Mouse (Mus musculus) cortical plate, adult 2 months (tissue): ENCODE measurements around the gene Morn5. TPM values are rescaled to one million over a fixed set of nuclear protein-coding genes. Genes with fewer than 3 reads are reported as not detected.

Source experiments
- H3K27ac ChIP-seq: fragments of 200-500 bp; 2 replicates; pipeline ENCODE4 v1.5.1; 2012; ENCODE audit warnings: low read length, control low read depth, inconsistent platforms; ENCODE audit not compliant: insufficient read depth
- H3K4me1 ChIP-seq: fragments of 200-500 bp; 2 replicates; pipeline ENCODE4 v1.6.1; 2011; ENCODE audit warnings: low read length; ENCODE audit not compliant: control insufficient read depth, insufficient read depth
- H3K4me3 ChIP-seq: fragments of 200-500 bp; 2 replicates; pipeline ENCODE4 v1.5.1; 2011; ENCODE audit warnings: mild to moderate bottlenecking, low read length, control low read depth; ENCODE audit not compliant: insufficient read depth
- CTCF ChIP-seq: fragments of 200-500 bp; IDR thresholded peaks from 2 replicates; pipeline ENCODE4 v1.5.1; 2011; ENCODE audit warnings: mild to moderate bottlenecking, control low read depth, low read length; ENCODE audit not compliant: insufficient read depth; ENCODE audit errors: extremely low read depth
- POLR2A ChIP-seq: fragments of 200-500 bp; IDR thresholded peaks from 2 replicates; pipeline ENCODE4 v1.6.1; 2011; ENCODE audit warnings: mild to moderate bottlenecking, low read length, control low read depth; ENCODE audit not compliant: insufficient read depth; ENCODE audit errors: extremely low read depth
- polyA plus RNA-seq: library from polyadenylated mRNA; depleted of rRNA; stranded (reverse); fragments of >200 nt; gene quantifications from 2 replicates; pipeline ENCODE4 v1.2.3, GENCODE M21; 2012

The Morn5 gene
- polyA plus RNA-seq, 1 experiment: 2.2 TPM

- H3K27ac ChIP-seq: no peak overlapping the region
- no peak overlapping the region for H3K4me3 ChIP-seq
- no peaks in the 10 kb centered on the region for H3K4me1 ChIP-seq
- TF ChIP-seq POLR2A (no peak), CTCF (no peak)
These were observed 7.0 kb downstream of the Morn5 start for GRCm38 (mm10) chr2:36056248-36056647.

DNA sequence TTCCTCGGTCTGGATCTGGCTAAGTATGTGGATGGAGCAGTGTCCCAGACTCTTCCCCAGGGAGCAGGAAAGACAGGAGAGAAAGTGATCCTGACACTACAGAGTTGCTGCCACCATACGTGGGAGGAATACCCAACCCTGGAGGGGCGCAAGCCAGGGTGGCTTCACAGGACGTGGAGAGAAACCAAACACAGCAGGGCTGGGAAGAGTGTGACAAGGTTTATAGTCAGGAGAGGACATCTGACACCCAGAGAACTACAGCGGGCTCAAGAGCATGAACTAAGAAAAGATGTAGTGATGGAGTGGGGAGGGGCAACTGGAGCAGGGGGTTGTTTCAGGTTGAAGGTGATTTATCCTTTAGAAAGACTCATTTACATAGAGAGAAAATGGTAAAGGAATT is 12.2 kb downstream of the Morn5 start:
- no peak overlapping the region for H3K27ac ChIP-seq
- no peaks in the 10 kb centered on the region for H3K4me1 ChIP-seq
- TF ChIP-seq CTCF (no peak), POLR2A (no peak)
- no peak overlapping the region for H3K4me3 ChIP-seq

- TF ChIP-seq CTCF: no peak
- no peak for TF ChIP-seq POLR2A
- Histone ChIP-seq H3K4me3 (no peak overlapping the region), H3K27ac (no peak overlapping the region), H3K4me1 (no peaks in the 10 kb centered on the region)
These were observed 17.9 kb downstream of the Morn5 start for GRCm38 (mm10) chr2:36067132-36067531.

DNA sequence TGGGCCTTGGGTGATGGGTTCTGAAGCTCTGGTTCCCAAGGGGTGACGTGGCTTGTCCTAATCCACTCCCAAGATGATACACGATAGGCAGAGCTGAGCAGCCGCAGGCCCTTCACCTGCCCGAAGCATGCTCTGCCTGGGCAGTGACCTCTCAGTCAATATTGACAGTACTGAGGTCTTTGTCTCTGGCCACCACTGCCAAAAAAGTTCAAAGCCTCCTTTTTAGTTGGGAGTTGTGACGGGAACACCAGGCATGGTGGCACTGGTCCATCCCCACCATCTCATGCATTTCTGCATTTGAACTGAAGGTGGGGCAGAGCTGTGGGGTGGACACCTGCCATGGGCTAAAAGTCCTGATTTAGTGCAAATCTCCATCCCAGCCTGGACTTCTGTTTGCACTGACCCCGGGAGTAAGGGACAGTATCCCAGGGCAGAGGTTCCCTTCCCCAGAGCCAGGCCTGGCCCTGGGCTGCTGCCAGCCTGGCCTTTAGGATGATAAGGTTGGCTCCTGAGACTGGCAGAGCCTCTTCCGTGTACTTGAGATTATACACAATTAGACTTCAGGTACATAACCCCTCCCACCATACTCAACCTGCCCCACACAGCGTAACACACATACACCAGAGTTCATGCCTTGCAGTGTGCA is 22.5 kb downstream of the Morn5 start:
- Histone ChIP-seq H3K4me1 (no peaks in the 10 kb centered on the region), H3K4me3 (no peak overlapping the region)
- TF ChIP-seq POLR2A (no peak), CTCF (no peak)

GRCm38 (mm10) chr2:36073781-36074180 is 24.5 kb downstream of the Morn5 start:
- Histone ChIP-seq H3K27ac (no peak overlapping the region), H3K4me1 (no peaks in the 10 kb centered on the region), H3K4me3 (no peak overlapping the region)
- TF ChIP-seq POLR2A (no peak), CTCF (no peak)

More for the DNA sequence above, 22.5 kb downstream of the Morn5 start:
- no peak overlapping the region for H3K27ac ChIP-seq

GRCm38 (mm10) chr2:36075210-36075609 is 26.0 kb downstream of the Morn5 start:
- no peaks in the 10 kb centered on the region for H3K4me1 ChIP-seq
- H3K4me3 ChIP-seq: no peak overlapping the region
- no peak for TF ChIP-seq POLR2A
- TF ChIP-seq CTCF: no peak

DNA sequence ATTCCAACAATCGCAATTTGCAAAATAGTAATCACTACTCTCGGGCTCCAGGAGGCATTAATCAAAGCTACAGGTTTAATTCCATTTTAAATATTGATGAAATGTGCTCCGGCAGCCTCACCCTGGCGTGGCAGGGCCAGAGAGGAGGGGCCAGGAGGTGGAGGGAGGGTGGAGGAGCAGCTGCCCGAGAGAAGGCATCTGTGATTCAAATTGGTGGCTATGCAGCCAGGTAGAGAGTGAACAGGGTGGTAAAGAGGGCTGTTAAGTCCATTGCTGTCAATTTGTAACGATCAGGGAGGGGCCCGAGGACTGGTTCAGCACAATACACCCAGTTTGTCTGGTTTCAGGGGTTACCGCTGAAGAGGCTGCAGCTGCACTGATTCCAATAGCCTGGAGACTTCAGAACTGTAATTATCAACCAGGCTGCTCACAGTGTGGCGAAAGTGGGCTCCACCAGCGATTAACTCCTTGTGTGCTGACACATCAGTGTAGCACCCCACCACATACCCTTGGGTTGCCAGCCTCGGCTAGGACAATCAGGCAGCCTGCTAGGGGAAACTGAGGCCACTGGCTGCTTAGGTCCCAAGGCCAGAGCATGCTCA is 28.0 kb downstream of the Morn5 start:
- Histone ChIP-seq H3K27ac (no peak overlapping the region), H3K4me3 (no peak overlapping the region), H3K4me1 (no peaks in the 10 kb centered on the region)
- TF ChIP-seq POLR2A (no peak), CTCF (no peak)

More at GRCm38 (mm10) chr2:36075210-36075609, 26.0 kb downstream of the Morn5 start:
- H3K27ac ChIP-seq: no peak overlapping the region

- Histone ChIP-seq H3K27ac (no peak overlapping the region), H3K4me1 (no peaks in the 10 kb centered on the region), H3K4me3 (no peak overlapping the region)
- TF ChIP-seq CTCF (no peak), POLR2A (no peak)
These were observed 32.2 kb downstream of the Morn5 start for GRCm38 (mm10) chr2:36081446-36081845.

DNA sequence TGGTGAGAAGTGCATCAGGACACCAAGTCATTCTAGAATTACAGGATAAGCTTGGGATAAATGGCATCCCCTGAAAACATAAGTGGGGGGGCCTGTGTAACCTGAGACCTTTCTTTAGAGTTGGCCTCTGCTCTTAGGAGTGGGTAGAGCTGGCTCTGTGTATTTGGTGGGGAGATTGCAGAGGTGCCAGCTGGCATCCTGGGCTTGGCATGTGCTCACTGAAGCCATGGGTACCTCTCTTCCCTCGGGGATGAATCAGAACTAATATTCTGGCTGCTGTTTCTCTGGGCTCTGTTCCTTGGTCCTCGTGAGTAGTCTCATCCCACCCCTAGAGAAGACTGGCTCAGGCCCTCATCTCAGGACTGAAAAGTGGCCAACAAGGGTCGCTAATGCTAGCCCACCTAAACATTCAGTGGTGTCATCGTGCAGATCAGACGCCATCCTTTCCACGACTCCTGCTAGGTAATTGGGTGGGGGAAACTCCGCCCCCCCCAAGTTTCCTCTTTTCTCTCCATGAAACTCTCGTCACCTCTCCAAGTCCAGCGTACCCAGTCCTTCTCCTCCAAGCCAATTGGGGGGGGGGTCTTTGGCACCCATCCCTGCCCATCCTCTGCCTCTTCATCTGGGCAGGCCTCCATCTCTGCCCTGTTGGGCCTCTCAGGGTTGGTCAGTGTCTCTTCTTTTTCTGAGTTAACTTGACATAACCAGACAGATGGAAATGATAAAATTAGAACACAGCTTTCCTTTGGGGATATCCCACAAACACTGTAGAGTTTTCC is 33.7 kb downstream of the Morn5 start:
- Histone ChIP-seq H3K4me3 (no peak overlapping the region), H3K27ac (no peak overlapping the region), H3K4me1 (no peaks in the 10 kb centered on the region)
- TF ChIP-seq POLR2A (no peak), CTCF (no peak)

GRCm38 (mm10) chr2:36085041-36085440 is 35.8 kb downstream of the Morn5 start:
- Histone ChIP-seq H3K27ac (no peak overlapping the region), H3K4me3 (no peak overlapping the region), H3K4me1 (no peaks in the 10 kb centered on the region)
- TF ChIP-seq CTCF (no peak), POLR2A (no peak)
